Mouse (Mus musculus) heart, adult 9 months (tissue): ENCODE results near the gene Rere.
"Not testable (repeated sequence)": the region's sequence is repeated elsewhere in the genome, so short reads cannot be mapped to it uniquely, and the experiment has no call there.

Experiments
- DNase-seq, 2 experiments: peaks; one replicate each; pipeline ENCODE4 v3.0.0; 2022; ENCODE audit warnings: low spot score in 2 of 2

Rere gene

DNA sequence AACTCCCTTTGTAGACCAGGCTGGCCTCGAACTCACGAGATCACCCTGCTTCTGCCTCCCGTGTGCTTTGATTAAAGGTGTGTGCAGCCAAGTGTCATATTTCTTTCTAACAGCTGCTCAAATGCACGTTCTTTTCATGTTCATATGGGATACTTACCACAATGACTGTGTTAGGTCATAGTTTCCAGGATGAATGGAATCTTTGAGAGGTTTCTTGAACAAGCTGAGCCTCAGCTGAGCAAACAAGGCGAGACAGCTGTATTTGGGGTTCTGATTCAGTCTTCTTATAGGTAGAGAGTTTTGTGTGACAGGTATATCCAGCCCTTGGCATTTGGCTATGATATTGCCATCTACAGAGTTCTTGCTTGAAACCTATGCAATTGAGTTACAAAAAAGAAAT is 179.0 kb downstream of the Rere start:
- DNase-seq, result no peak

DNA sequence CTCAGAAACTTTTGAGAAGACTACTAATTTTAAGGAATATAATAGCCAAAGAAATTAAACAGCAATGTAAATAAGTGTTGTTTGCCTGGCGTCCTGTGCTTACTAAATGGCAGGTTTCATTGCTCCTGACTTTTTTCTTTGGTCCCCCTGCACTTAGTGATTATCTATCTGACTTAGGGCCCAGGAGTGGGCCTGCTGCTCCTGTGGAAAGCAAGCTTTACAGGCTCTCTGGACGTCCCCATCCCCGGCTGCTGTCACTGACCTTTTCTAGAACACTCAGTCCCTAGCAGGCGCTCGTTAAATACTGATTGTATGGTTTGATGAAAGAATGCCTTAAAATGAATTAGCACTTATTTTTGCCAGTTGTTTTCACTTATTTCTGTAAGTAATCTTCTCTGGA is 179.6 kb downstream of the Rere start:
- no peak for DNase-seq

DNA sequence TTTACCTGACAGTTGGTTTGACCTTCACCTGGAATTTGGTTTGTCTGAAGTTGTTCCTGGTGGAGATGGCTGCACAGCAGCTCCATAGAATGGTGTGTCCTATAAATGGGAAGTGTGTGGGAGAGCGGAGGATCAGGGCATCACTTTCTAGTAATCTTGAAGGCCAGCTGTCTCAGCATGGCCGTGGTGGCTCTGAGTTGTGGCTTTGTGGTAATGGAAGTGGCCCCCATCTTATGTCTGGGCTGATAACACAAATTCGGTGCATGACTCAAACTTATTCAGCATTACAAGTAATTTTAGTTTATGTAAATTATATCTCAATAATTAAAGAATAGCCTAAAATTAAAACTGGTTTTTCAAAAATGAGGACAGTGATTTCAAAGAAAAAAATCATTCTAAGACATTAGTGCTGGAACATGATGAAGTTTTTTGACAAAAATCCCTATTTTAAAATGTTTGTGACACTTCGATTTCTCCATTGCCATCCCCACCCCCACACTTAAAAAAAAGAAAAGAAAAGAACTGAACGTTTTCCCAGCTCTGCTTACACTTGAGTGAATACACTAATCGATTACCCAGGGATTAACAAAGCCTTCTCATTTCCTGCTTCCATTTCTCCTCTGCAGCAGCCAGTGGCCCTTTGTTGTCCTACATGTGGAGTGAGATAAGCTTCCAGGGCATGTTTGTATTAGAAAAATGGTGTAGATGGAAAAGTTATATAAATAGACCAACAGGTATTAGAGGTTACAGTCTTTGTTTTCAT is 180.2 kb downstream of the Rere start:
- DNase-seq, result no peak

DNA sequence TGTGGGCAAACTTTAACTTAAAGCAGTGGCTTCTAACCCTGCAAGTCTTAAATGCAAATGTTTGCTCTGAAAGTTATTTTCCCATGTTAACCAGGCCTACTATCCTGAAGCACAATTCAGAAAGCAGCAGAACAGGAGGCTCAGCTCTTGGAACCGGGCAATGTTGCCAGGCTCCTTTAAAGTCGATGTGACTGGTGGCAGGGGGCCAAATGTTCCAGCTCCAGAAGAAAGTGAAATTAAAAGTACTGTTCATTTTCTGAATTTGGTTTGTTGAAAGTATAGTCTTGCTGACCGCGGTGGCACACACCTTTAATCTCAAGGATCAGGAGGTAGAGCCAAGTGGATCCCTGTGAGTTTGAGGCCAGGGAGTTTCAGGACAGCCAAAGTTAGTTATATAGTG is 180.9 kb downstream of the Rere start:
- DNase-seq, result peak; percentile 40 to 64

DNA sequence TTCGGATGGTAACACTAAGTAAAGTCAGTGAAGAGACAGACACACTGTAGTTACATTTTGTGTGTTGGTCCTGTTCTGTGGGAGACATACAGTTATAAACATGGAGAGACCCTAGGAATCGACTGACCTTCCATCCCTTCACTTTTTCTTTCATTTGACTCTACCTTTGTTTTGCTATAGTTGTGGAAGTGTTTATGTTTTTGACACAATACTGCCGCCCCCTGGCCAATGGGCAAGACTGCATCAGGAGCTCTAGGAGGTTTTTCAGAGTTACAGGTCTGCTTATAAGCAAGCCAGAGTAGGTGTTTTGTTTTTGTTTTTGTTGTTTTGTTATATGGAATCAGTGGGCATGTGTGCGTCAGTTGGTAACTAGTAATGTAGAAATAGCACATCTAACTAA is 184.3 kb downstream of the Rere start:
- DNase-seq, result peak; percentile 29 to 62

DNA sequence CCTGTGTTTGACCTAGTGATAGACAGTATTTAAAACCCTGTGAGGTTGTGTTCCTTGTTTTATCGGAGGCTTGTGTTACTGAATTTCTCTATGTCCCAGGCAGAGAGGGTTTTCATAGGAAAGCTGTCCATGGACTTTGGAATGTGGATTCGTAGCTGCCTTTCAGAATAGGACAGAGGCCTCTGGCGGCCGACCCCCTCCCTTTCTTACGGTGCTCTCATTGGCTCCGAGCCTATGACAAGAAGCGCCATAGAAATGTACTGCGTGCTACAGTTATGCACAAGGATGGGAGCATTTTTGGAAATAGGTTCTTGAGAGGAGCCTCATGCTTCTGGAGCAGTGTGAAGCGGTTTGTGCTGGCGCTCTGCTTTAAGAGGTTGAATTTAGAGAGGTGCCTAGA is 187.8 kb downstream of the Rere start:
- no peak for DNase-seq

DNA sequence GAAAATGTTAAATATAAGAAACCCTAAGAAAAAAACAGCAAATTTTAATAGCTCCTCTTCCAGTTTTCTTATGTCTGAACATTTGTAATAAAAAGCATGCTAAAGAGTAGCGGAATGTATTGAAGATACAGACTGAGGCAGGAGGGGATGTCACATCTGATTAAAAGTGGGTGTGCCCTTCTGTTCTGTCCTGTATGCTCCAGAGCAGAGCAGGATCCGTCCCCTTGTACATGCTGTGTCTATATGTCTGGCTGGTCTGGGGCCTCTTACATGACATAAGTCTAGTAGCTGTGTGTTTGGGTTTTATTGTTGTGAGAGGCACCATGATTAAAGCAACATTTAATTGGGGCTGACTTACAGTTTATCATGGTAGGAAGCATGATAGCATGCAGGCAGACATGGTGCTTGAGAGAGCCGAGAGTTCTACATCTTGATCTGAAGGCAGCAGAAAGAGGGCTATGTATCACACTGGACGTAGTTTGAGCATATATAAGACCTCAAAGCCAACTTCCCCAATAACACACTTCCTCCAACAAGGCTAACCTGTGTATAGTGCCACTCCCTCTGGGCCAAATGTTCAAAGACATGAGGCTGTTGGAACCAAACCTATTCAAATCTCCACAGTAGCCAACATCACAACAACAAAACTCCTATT is 189.4 kb downstream of the Rere start:
- DNase-seq, result no peak

DNA sequence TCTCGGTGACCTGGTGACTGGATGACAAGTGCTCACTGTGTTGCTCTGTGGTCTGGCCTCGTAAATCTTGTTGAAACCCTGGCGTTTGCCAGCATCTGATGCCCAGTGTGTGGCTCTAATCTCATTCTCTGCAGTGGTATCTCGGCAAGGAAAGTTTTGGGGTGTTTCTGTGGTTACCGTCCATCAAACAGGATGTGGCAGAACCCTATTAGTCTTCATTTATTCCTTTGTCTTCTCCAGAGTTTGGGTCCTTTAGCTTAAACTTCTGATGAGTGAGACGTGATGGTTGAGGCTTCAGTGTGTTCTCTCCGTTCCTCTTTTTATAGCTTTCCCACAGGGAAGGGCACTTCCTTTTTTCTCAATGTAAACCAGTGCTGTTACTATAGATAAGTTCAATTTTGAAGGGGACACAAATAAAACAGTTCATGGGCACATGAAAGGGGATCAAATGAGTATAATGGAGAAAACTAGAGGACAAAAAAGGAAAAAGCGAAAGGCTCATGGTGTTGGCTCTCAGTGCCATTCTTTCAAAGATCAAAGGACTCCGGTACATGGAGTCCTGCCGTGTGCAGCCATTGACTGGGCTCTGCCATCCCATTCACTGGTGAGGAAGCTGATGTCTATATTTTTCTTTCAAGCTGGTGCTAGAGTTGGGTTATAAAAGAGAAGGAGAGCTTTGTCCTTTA is 191.4 kb downstream of the Rere start:
- no peak for DNase-seq

DNA sequence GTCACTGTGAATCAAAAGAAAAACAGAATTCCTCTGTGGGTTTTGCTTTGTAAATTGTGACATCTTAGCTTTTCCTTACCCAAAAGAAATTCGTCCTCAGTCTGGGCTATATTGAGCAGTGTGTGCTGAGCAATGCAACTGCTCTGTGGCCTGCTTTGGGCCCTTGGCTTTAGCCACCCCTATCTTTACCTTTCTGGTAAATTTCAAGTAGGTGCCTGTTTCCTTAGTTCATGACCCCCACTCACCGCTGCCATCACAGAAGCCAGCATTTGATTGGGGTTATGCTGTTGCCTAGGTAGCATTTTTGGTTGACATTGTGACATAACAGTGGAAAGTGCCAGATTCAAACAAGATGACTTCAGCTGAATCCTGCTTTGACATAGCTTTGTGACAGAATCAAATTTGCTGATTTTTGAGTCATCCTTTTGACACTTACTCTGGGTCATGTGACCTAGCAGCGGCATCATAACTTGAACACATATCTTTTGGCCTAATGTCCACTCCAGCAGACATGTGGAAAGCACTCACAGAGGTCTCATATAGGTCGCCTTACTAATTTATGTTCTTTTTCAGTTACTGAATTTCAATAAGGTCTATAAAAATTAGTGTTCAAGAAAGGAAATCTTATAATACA is 192.1 kb downstream of the Rere start:
- no peak for DNase-seq

DNA sequence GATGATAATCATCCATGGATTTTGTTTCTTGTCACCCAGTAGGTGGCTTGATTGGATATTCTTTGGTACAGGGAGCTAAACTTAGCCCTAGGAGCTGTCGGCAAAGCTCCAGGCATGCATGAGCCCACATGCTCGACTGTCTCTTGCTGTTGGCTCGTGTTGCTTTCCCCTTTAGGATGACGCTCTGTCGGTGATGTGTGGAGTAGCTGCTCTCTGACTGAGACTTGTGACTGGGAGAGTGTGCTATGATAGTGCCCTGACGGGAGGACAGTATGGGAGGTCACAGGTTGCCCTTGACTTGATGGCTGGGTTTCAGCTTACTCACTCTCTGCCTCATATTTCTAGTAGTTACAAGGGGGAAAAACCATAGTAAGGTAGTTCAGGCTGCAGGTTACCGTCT is 192.6 kb downstream of the Rere start:
- DNase-seq, result peak; percentile 50 to 60

DNA sequence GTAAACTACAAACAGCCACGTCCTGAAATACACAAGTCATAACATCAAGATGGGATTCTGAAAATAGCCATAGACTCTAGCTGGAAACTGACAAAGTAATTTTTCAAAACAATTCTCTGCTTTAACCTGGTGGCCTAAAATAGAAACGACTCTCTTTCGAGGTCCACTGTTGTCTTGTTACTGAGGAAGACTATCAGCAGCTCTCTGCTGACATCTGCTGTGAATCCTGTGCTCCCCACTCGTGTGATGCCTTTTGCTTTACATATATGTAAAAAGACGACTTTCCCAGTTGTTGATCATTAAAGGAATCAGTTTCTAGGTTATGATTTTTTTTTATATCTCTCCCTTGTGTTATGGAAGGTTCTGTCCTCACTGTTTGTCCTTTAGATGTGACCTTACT is 194.8 kb downstream of the Rere start:
- DNase-seq, result no peak

DNA sequence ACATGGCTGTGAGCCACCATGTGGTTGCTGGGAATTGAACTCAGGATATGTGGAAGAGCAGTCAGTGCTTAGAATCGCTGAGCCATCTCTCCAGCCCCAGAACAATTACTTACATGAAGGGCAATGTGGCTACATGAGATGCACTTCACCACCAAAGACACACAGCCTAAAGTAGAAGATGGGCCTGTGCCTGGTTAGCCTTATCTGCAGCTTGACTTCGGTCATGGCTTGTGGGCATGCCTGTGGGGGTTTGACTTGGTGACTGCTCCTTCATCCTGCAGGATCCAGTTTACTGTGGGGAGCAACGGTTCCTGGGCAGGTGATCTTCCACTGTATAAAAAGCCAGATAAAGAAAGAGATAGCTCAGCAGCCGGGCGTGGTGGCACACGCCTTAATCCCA is 196.6 kb downstream of the Rere start:
- DNase-seq, result no peak

DNA sequence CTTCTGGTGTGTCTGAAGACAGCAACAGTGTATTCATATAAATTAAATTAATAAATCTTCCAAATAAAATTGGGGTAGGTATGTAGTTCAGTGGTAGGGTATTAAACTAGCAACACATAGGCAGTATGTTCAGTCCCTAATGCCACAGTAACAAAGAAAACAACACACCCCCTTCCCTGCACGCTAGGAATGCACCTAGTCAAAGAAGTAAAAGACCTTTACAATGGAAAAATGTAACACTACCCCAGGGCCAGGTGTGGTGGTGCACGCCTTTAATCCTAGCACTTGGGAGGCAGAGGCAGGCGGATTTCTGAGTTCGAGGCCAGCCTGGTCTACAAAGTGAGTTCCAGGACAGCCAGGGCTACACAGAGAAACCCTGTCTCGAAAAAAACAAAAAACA is 201.6 kb downstream of the Rere start:
- not testable (repeated sequence) for DNase-seq

DNA sequence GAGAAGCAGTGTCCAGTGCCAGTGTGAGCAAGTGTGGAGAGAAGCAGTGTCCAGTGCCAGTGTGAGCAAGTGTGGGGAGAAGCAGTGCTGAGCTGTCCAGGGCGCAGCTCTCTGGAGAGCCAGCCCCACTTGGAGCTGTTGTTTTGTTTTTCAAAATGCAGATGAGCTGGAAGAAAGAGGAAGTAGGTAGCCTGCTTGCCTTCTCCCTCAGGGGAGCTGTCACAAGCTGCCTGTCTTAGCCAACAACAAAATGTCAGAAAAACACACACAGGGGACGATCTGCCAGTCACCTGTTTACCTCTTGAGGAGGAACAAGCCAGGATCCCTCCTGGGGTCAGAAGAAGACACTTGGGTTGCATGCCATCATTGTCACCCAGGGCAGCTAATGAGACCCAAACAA is 204.7 kb downstream of the Rere start:
- peak in 1 of 2 experiments; percentile 38 for DNase-seq

DNA sequence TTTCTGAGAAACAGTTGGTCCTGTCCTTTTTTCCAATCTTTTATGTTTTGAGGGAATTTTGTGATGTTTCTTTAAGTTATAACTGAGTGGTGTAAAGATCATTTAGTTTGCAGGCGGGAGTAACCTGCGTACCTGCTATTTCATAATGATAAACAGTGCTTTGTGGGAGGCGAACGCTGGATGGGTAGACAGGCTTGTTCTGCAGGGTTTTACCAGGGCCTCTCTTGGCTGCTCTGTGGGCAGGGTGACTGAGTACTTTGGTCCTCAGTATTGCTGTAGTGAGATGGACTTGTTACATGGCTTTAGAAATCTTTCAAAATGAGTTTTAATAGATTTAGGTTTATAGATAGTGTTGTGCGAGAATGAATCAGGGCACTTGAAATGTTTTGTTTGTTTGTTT is 205.7 kb downstream of the Rere start:
- DNase-seq, result no peak

DNA sequence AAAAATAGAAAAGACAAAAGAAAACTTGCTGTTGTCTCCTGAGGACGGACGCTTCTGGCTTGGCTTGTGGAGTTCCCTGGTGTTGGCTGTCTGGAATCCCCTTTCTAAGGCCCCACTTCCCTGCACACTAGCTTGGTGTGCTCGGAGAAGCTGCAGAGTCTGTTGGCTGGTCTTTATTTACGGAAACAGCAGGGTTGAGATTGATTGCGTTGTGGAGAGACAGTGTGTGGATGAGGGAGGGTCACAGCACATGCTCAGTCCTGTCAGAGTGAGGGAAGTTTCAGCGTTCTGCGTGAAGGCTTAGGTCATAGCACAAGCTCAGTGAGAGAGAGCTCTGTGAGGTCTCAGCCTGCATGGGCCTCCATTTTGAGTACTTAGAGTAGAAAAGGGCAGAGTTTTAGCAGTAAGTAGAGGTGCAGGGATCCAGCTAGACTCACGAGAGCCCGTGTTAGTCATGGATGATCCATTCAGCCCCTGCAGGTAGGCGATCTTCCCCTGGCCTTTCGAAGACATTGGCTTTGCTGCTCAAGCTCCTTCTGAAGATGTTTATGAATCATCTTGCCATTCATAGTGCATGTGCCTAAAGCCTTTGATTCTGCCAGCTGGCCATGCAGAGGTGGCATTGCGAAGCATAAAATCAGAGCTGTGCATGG is 206.8 kb downstream of the Rere start:
- DNase-seq, result peak; percentile 89 to 94

DNA sequence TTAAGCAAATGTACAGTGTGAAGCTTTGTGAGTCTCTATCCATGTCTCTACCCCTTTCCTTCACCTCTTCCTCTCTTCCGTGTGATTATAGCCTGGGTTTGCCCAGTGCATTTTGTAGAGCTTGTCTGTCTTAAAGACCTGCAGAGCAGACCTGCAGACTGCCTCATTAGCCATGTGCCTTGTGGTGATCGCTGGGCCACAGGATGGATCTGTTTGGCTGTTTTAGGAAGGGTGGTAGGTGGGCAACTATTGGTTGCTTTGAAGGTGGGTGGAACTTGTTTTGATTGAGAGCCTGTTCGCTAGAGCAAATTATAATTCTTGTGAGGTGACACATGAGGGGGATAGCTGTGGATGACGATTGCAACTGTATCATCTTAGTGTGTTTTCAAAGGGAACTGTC is 207.3 kb downstream of the Rere start:
- DNase-seq, result no peak

DNA sequence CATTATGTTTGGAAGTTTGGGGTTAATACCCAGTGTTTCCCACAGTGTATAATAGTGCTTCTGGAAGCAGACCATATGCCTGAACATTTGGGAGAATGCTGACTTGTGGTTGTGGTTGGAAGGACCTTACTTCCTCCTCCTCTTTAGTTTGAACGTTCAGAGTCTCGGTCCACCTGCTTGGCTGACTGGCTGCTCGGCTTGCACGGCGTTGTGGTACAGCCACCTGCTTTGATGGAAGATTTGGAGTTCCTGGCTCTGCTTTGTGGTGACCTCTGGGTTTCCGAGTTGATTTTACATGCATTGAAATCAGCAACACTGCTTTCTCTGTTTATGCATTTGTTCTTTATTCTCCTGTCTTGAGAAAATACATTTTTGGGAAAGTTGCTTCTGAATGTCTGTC is 208.6 kb downstream of the Rere start:
- DNase-seq, result no peak

DNA sequence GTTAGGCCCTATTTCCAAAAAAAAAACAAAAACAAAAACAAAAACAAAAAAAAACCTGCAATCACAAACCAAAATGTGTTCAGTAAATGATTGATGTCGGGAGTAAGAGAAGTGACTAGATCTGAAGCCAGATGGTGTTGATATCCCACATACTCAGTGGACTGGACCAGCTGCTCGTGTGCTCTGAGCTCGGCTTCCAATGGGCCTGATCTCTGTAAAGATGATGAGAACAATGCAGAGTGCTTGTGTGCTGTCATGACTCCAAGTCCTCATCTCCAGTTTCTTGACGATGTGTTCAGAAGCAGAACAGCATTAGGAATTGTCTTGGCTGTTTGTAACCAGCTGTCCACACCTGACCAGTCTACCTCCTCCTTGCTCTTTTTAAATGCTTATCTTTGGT is 210.3 kb downstream of the Rere start:
- no peak for DNase-seq

DNA sequence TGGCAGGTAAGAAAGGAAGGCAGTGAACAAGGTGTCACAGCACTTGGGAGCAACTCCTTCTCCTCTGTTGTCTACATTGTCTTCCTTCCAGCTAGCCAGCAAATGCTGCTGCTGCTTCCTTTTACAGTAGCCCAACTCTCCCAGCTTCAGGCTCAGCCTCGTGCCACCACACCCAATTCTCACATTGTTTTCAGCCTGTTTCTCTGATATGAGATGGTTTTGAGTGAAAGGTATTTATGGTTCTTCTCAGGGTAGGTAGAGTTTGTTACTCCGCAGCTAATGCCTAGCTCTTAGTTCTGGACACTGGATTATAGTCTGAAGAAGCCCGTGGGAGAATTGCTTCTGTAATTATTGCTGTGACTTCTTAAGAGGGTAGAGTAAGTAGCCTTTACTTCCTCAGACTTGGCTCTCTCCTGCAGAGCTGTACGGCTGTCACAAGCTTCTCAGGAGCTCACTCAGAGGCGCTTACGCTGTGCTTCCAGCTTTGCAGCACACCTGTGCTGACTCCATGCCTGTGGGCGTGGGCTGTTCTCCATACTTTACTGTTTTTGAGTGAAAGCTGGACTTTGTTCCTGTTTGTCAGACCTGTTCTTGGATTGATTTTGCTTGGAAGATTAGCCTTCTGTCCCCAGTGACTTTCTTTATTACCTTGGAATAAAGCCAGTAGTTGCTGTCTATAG is 212.0 kb downstream of the Rere start:
- DNase-seq, result no peak

DNA sequence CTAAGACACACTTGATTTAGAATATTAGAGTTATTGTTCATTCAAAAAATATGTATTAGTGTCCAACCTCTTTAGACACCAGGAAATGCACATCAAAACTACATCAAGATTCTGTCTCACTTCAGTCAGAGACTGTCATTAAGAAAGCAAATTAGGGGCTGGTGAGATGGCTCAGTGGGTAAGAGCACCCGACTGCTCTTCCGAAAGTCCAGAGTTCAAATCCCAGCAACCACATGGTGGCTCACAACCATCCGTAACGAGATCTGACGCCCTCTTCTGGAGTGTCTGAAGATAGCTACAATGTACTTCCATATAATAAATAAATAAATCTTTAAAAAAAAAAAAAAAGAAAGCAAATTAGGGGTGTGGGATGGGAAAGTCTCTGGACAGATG is 212.5 kb downstream of the Rere start:
- DNase-seq, result not testable (repeated sequence)
